Mouse (Mus musculus) midbrain, embryonic 11.5 days (tissue): ENCODE measurements around the gene Crabp2. TPM values are rescaled to one million over a fixed set of nuclear protein-coding genes. Genes with fewer than 3 reads are reported as not detected.
"Not testable (repeated sequence)": the region's sequence is repeated elsewhere in the genome, so short reads cannot be mapped to it uniquely, and the experiment has no call there.

Experiments
- ATAC-seq: fragments of 200-750 bp; cut with Nextera tagmentation; 2 replicates; pipeline ENCODE4 v1.8.0; 2017; ENCODE audit warnings: moderate TSS enrichment, moderate library complexity; ENCODE audit not compliant: low FRiP score
- DNase-seq: peaks from one replicate; pipeline ENCODE4 v3.0.0; 2015; ENCODE audit warnings: low spot score; ENCODE audit errors: missing footprints
- H3K27ac ChIP-seq: fragments of 300-500 bp; sonication (generic); 2 replicates; pipeline ENCODE4 v1.5.1; 2014; ENCODE audit warnings: low read depth, low read length
- H3K27me3 ChIP-seq: fragments of 300-500 bp; sonication (generic); 2 replicates; pipeline ENCODE4 v1.6.1; 2014; ENCODE audit warnings: mild to moderate bottlenecking, low read length, moderate library complexity, mixed read lengths; ENCODE audit not compliant: control insufficient read depth, insufficient read depth
- H3K36me3 ChIP-seq: fragments of 300-500 bp; sonication (generic); 2 replicates; pipeline ENCODE4 v1.6.1; 2014; ENCODE audit warnings: mild to moderate bottlenecking, low read length, moderate library complexity, mixed read lengths; ENCODE audit not compliant: control insufficient read depth, insufficient read depth
- H3K4me1 ChIP-seq: fragments of 300-500 bp; sonication (generic); 2 replicates; pipeline ENCODE4 v1.6.1; 2014; ENCODE audit warnings: low read length; ENCODE audit not compliant: control insufficient read depth, insufficient read depth
- H3K4me2 ChIP-seq: fragments of 300-500 bp; sonication (generic); 2 replicates; pipeline ENCODE4 v1.6.1; 2014; ENCODE audit warnings: mild to moderate bottlenecking, moderate library complexity
- H3K4me3 ChIP-seq: fragments of 300-500 bp; sonication (generic); 2 replicates; pipeline ENCODE4 v1.5.1; 2014; ENCODE audit warnings: low read depth, low read length
- H3K9ac ChIP-seq: fragments of 300-500 bp; sonication (generic); 2 replicates; pipeline ENCODE4 v1.6.1; 2014; ENCODE audit warnings: low read length
- H3K9me3 ChIP-seq: fragments of 300-500 bp; sonication (generic); 2 replicates; pipeline ENCODE4 v1.6.1; 2016; ENCODE audit warnings: low read length; ENCODE audit not compliant: control insufficient read depth
- WGBS: fragments of 180-500 bp; shearing (Covaris S2); extraction: QIAGEN DNeasy Blood & Tissue Kit; methylation state at CpG from one replicate; pipeline ENCODE4 v1.1.7; 2014; 5-methylcytosine and 5-hydroxymethylcytosine counted together
- polyA plus RNA-seq: library from polyadenylated mRNA; unstranded; fragments of >200 nt; fragmentation: Nextera tagmentation; extraction: Ambion mirVana; gene quantifications from 2 replicates; pipeline ENCODE4 v1.2.1, GENCODE M21; 2014

The Crabp2 gene
- 539 and 540 TPM in 2 replicates for polyA plus RNA-seq

DNA sequence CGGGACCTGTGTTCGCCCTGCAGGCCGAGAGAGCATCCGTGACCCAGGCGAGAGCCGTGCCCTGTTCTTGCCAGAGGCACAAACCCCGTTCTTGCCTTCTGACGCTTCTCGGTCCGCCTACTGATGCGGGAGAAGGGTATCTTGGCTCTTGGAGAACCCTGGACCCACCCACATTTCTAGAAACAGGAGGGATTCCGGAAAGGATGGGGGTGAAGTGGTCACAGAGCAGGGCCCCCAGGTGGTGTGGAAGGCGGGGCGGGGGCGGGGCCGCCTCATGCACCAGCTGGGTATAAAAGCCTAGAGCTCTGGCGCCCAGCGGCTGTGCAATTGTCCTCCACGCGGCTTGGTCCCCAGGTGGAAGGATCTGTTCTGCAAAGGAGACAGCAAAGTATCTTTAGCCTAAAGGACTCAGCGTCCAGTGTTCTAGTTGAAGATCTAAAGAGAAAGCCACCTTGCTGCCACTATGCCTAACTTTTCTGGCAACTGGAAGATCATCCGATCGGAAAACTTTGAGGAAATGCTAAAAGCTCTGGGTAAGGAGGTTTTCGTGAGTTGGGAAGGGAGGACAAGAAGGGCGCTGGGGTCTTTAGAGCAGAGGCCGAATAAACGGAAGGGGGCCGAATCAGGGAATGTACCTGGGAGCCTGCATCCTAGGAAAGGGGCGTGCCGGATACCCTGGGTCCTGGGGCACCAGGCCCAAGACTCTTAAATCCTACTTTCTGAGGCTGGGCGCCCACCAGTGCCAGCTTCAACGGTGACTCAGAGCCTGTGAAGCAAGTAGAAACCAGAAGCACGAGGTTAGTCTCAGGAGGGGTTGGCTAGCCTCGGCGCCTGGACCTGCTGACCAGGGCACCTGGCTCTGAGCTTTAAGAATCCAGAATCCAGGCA, at the start of gene Crabp2:
Gene Crabp2, plus strand, starts transcription at position 289 of the 888 bp plus-strand sequence.
- H3K9me3 ChIP-seq, result no peaks in the 10 kb centered on the region
- H3K4me3 ChIP-seq, result peak within 1 kb of the TSS; percentile 56
- peaks cover 84% of the 10 kb centered on the region for H3K4me1 ChIP-seq
- under 1% methylated on average over 35 of the region's 35 CpGs for WGBS
- no peaks in the 10 kb centered on the region for H3K27me3 ChIP-seq
- peak; percentile 23 for ATAC-seq
- H3K4me2 ChIP-seq, result peak within 1 kb of the TSS; percentile 83
- peak; percentile 96 for DNase-seq
- H3K9ac ChIP-seq, result peak within 1 kb of the TSS; percentile 80
- H3K36me3 ChIP-seq, result no peaks in the 10 kb centered on the region
- H3K27ac ChIP-seq, result peak within 1 kb of the TSS; percentile 90

DNA sequence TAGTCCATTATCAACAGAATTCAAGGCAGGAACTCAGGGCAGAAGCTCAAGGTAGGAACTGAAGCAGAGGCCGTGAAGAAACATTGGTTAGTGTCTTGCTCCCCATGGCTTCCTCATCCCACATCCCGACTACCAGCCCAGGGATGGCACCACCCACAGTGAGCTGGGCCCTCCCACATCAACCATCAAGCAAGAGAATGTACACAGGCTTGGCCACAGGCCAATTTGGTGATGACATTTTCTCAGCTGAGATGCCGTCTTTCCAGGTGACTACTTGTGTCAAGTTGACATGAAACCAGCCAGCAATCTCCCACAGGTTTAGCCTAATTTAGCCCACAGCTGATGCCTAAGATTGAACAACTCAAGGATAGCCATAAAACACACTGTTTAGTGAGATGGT, 49.2 kb upstream of the Crabp2 start:
- 72% methylated on average over 3 of the region's 3 CpGs for WGBS

DNA sequence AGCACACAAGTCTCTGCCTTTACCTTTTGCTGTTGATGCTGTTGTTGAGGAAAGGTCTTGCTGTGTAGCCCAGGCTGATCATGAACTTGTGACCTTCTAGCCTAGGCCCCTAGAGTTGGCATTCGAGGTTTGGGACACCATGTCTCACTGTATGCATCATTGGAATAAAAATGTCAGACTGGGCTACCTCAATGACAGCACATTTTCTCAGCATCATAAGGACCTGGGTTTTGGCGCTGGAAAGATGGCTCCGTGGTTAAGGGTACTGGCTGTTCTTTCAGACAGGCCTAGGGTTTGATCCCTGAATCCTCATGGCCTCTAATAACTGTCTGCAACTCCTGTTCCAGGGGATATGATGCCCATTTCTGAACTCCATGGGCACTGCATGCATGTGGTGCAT, 48.7 kb upstream of the Crabp2 start:
- ATAC-seq, result no peak
- no peaks in the 10 kb centered on the region for H3K27me3 ChIP-seq
- no peak overlapping the region for H3K4me3 ChIP-seq

More for the DNA sequence above, 49.2 kb upstream of the Crabp2 start:
- H3K27me3 ChIP-seq, result no peaks in the 10 kb centered on the region
- H3K36me3 ChIP-seq, result no peaks in the 10 kb centered on the region
- H3K9ac ChIP-seq, result no peak overlapping the region
- H3K4me3 ChIP-seq, result no peak overlapping the region
- DNase-seq (peak; percentile 62), ATAC-seq (no peak)
- H3K4me2 ChIP-seq, result no peak overlapping the region
- H3K9me3 ChIP-seq, result no peaks in the 10 kb centered on the region
- no peak overlapping the region for H3K27ac ChIP-seq
- no peaks in the 10 kb centered on the region for H3K4me1 ChIP-seq

DNA sequence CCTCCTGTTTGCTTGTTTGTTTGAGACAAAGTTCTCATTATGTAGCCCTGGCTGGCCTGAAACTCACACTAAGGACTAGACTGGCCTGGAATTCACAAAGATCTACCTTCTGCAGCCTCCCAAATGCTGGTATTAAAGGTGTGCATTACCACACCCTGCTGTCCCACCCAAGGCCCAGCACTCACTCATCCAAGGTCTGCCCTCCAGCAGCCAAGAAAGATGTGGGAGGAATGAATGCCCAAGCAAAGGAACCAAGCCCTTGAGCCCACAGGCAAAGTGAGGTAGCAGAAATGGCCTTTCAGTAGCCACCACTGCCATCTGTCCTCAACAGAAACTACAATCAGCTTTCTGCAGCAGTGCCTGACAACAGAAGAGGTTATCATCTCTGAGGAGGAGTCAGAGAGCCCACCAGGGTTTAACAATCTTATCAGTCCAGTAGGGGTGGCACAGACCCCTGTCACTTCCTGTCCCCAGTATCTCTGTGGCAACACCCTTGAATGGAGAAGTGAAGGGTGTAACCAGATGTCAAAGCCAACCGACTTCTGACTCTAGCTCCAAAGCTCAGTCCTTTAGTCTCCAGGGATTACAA, 47.3 kb upstream of the Crabp2 start:
- H3K9me3 ChIP-seq, result no peaks in the 10 kb centered on the region

More for the DNA sequence above, 48.7 kb upstream of the Crabp2 start:
- Histone ChIP-seq H3K9ac (no peak overlapping the region), H3K4me1 (no peaks in the 10 kb centered on the region), H3K9me3 (no peaks in the 10 kb centered on the region), H3K27ac (no peak overlapping the region), H3K4me2 (no peak overlapping the region), H3K36me3 (no peaks in the 10 kb centered on the region)
- WGBS, result 75% methylated on average over 3 of the region's 3 CpGs
- peak; percentile 60 for DNase-seq

DNA sequence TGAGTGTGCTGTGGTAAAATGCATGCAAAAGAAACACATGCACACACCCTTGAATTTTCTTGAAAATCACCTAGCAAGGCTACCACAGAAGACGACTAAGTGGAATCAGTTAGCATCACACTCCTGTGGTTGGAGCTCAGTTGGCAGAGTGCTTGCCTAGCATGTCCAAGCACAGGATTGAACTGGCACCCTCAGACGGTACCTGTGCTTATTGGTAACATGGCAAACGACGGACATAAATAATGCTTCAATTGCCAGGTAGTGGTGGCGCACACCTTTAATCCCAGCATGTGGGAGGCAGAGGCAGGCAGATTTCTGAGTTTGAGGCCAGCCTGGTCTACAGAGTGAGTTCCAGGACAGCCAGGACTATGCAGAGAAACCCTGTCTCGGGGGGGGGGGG, 46.5 kb upstream of the Crabp2 start:
- ATAC-seq, H3K4me3 ChIP-seq, H3K9me3 ChIP-seq, H3K4me1 ChIP-seq, H3K9ac ChIP-seq, H3K27me3 ChIP-seq, H3K36me3 ChIP-seq, H3K27ac ChIP-seq, H3K4me2 ChIP-seq, DNase-seq: not testable (repeated sequence)
- WGBS, result 93% methylated on average over 5 of the region's 6 CpGs

More for the DNA sequence above, 47.3 kb upstream of the Crabp2 start:
- peak; percentile 41 for DNase-seq
- Histone ChIP-seq H3K4me2 (no peak overlapping the region), H3K4me3 (no peak overlapping the region), H3K36me3 (no peaks in the 10 kb centered on the region), H3K27me3 (no peaks in the 10 kb centered on the region), H3K4me1 (no peaks in the 10 kb centered on the region; the same call in 1 of the 2 replicates), H3K27ac (no peak overlapping the region), H3K9ac (no peak overlapping the region)
- 60% methylated on average over 1 of the region's 1 CpGs for WGBS
- ATAC-seq, result no peak

DNA sequence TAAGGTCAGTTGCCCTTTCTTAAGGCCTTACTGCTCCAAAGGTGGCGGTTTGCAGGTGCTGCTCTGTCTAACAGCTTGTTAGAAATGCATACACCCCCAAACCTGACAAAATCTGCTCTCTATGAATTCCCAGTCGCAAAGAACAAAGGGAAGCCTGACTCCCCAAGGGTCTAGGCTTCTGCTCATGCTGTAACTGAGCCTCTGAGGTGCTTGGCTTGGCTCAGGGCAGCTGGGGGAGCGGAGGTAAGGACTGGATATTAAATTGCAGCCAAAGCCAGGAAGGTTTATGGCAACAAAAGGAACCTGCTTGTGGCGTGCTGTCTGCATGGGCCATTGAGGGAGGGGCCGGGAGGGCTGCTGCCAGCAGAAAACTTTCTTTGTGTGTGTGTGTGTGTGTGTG, 44.6 kb upstream of the Crabp2 start:
- Histone ChIP-seq H3K9me3 (no peaks in the 10 kb centered on the region), H3K4me2 (no peak overlapping the region), H3K4me3 (no peak overlapping the region), H3K27ac (no peak overlapping the region), H3K36me3 (no peaks in the 10 kb centered on the region), H3K4me1 (peaks cover 16% of the 10 kb centered on the region), H3K9ac (no peak overlapping the region), H3K27me3 (no peaks in the 10 kb centered on the region)
- DNase-seq (peak; percentile 67), ATAC-seq (no peak)
- WGBS, result 54% methylated on average over 5 of the region's 5 CpGs

DNA sequence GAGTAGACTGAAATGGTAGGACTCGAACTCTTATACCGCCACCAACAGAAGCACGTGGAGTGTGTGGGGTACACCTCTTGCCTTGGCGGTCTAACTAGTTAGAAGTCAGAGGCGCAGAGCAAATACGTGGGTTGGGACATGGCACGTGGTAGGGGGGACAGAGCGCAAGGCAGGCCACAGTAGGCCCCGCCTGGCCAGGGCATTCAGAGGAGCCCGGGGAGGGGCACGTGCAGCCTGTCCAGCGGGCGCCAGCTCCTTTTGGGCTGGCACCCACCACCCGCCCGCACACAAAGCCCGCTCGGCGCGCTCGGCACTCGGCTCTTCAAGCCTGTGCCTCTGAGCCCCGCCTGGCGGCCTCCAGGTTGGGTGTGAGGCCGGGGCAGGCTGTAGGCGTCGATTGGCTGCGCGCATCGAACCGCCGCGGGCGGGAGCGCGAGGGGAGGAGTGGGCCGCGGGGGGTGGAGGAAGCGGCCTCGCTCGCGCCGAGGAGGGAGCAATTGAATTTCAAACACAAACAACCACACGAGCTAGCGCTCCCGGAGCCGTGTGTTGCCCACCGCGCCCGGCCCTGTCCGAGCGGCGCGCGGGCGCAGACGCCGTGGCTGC, 42.5 kb upstream of the Crabp2 start, which contains the start of gene Hdgf:
Gene Hdgf, plus strand, starts transcription at position 442 of the 606 bp plus-strand sequence.
- Histone ChIP-seq H3K27me3 (no peaks in the 10 kb centered on the region), H3K27ac (peak within 1 kb of the TSS; percentile 83), H3K4me1 (peaks cover 32% of the 10 kb centered on the region), H3K9ac (peak within 1 kb of the TSS; percentile 98), H3K4me3 (peak within 1 kb of the TSS; percentile 100), H3K36me3 (no peaks in the 10 kb centered on the region), H3K4me2 (peak within 1 kb of the TSS; percentile 83), H3K9me3 (no peaks in the 10 kb centered on the region)
- under 1% methylated on average over 55 of the region's 57 CpGs for WGBS
- peak; percentile 99 for DNase-seq
- ATAC-seq, result peak; percentile 96

DNA sequence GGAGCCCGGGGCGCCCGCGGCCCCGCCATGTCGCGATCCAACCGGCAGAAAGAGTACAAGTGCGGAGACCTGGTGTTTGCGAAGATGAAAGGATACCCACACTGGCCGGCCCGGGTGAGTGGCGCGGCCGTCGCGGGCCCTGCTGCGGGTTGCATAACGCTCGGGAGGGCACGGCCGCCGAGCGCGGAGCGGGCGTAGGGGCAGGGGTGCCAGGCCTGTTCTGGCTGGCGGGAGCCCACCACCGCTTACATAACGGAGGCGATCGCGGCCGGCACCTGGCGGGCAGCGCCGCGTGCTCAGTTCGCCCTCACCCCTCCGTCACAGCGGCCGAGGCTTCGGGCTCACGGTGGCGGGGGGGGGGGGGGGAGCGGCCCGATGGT, 41.9 kb upstream of the Crabp2 start:
- WGBS, result 0% methylated on average over 43 of the region's 47 CpGs

More for the DNA sequence above, 41.9 kb upstream of the Crabp2 start:
- ATAC-seq (peak; percentile 18), DNase-seq (peak; percentile 94)
- peaks cover 33% of the 10 kb centered on the region for H3K4me1 ChIP-seq
- no peaks in the 10 kb centered on the region for H3K9me3 ChIP-seq
- H3K4me2 ChIP-seq, result peak overlapping the region; percentile 83
- peak overlapping the region; percentile 98 for H3K9ac ChIP-seq
- peak overlapping the region; percentile 83 for H3K27ac ChIP-seq
- H3K4me3 ChIP-seq, result peak overlapping the region; percentile 100
- no peaks in the 10 kb centered on the region for H3K36me3 ChIP-seq
- no peaks in the 10 kb centered on the region for H3K27me3 ChIP-seq
